Mouse (Mus musculus) forebrain, embryonic 12.5 days (tissue): ENCODE data around the gene Prune1. TPM values are rescaled to one million over a fixed set of nuclear protein-coding genes. Genes with fewer than 3 reads are reported as not detected.
A peak's percentile ranks its signal among the peaks of the same experiment; 100 is the strongest.

Experiments
- ATAC-seq: fragments of 200-750 bp; cut with Nextera tagmentation; 2 replicates; pipeline ENCODE4 v1.8.0; 2017; ENCODE audit warnings: moderate TSS enrichment; ENCODE audit not compliant: low FRiP score
- H3K27ac ChIP-seq: fragments of 300-500 bp; sonication (generic); 2 replicates; pipeline ENCODE4 v1.5.1; 2016; ENCODE audit warnings: mild to moderate bottlenecking
- H3K27me3 ChIP-seq: fragments of 300-500 bp; sonication (generic); 2 replicates; pipeline ENCODE4 v1.6.1; 2016; ENCODE audit warnings: mild to moderate bottlenecking
- H3K36me3 ChIP-seq: fragments of 300-500 bp; sonication (generic); replicated peaks from 2 replicates; pipeline ENCODE4 v1.6.1; 2016; ENCODE audit warnings: mild to moderate bottlenecking
- H3K4me1 ChIP-seq: fragments of 300-500 bp; sonication (generic); 2 replicates; pipeline ENCODE4 v1.6.1; 2016
- H3K4me2 ChIP-seq: fragments of 300-500 bp; sonication (generic); 2 replicates; pipeline ENCODE4 v1.6.1; 2016; ENCODE audit warnings: mild to moderate bottlenecking, moderate library complexity
- H3K4me3 ChIP-seq: fragments of 300-500 bp; sonication (generic); replicated peaks from 2 replicates; pipeline ENCODE4 v1.5.1; 2016; ENCODE audit warnings: mild to moderate bottlenecking
- H3K9ac ChIP-seq: fragments of 300-500 bp; sonication (generic); 2 replicates; pipeline ENCODE4 v1.6.1; 2016; ENCODE audit warnings: mild to moderate bottlenecking
- H3K9me3 ChIP-seq: fragments of 300-500 bp; sonication (generic); 2 replicates; pipeline ENCODE4 v1.6.1; 2016
- WGBS: fragments of 180-500 bp; shearing (Covaris S2); methylation state at CpG from one replicate; pipeline ENCODE4 v1.1.7; 2016; 5-methylcytosine and 5-hydroxymethylcytosine counted together
- polyA plus RNA-seq: library from polyadenylated mRNA; unstranded; fragments of >200 nt; fragmentation: Nextera tagmentation; extraction: Ambion mirVana; gene quantifications from 2 replicates; pipeline ENCODE4 v1.2.1, GENCODE M21; 2016

Prune1 gene
- polyA plus RNA-seq, 1 experiment from 2014 or later: 30.9 TPM

DNA sequence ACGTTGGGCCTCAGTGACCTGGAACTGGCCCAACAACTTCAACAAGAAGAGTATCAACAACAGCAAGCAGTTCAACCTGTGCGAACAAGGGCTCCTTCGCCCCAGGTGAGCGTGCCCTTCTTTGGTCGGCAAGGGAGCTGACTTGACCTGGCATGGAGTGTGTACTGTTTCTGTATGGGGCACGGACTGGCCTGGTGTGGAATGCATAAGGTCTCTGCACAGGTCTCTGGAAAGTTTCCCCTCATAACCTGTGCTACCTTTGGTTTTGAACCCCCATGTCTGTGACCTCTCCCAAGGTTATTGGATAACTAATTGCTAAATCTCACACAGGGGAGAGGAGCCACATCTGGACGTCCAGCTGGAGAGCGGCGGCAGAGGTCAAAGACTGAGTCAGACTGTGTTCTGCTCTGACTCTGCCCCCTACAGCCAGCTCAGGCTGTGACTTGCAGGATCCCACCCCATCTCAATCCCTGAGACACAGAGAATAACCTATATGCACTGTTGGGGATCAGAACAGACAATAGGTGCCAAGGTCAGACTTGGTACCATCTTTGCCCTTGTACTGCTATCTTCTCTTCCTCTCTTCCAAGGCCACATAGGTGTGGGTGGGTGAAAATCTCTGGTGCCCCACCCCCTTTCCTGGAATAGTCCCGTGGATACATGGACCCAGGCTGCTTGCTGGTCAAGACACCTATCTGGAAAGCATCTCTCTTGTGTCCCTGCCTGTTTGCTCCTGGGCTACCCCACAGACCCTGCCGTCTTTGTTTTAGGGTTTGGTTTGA lies 13.6 kb upstream of the Prune1 start:
- H3K27ac ChIP-seq: no peak overlapping the region
- H3K36me3 ChIP-seq: peaks cover 65% of the 10 kb centered on the region
- H3K27me3 ChIP-seq: no peaks in the 10 kb centered on the region
- 84% methylated on average over 11 of the region's 11 CpGs for whole genome bisulfite sequencing
- H3K4me2 ChIP-seq: no peak overlapping the region
- no peaks in the 10 kb centered on the region for H3K9me3 ChIP-seq
- ATAC-seq: no peak
- no peak overlapping the region for H3K4me3 ChIP-seq
- H3K4me1 ChIP-seq: no peaks in the 10 kb centered on the region
- no peak overlapping the region for H3K9ac ChIP-seq

- Histone ChIP-seq H3K4me2 (no peak overlapping the region), H3K4me3 (no peak overlapping the region), H3K27me3 (no peaks in the 10 kb centered on the region), H3K36me3 (peaks cover 69% of the 10 kb centered on the region), H3K27ac (no peak overlapping the region), H3K9ac (no peak overlapping the region), H3K4me1 (no peaks in the 10 kb centered on the region), H3K9me3 (no peaks in the 10 kb centered on the region)
- WGBS: 93% methylated on average over 5 of the region's 5 CpGs
- no peak for ATAC-seq
These were observed 12.8 kb upstream of the Prune1 start for GRCm38 (mm10) chr3:95294718-95295117.

DNA sequence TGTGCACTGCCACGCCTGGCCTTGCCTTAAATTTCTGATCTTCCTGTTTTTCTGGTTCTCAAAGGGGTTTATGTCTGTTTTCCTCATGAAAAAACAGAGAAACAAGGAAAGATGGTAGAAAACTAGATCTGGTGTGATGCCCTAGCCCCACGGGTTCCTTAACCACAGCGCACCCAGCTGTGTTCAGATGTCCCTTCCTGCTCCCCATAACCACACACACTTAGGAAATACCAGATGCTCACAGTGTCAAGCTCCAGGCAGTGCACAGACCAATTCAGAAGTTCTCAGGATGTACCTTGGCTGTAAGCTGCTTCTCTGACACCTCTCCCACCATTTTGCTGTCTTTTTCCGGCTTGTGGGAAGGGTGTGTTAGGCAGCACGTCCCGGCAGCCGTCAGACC lies 12.4 kb upstream of the Prune1 start:
- no peak overlapping the region for H3K4me2 ChIP-seq
- no peaks in the 10 kb centered on the region for H3K4me1 ChIP-seq
- WGBS: 90% methylated on average over 7 of the region's 7 CpGs
- H3K9me3 ChIP-seq: no peaks in the 10 kb centered on the region
- no peak overlapping the region for H3K9ac ChIP-seq
- no peak overlapping the region for H3K27ac ChIP-seq
- H3K36me3 ChIP-seq: peaks cover 73% of the 10 kb centered on the region
- no peaks in the 10 kb centered on the region for H3K27me3 ChIP-seq
- H3K4me3 ChIP-seq: no peak overlapping the region
- no peak for ATAC-seq

DNA sequence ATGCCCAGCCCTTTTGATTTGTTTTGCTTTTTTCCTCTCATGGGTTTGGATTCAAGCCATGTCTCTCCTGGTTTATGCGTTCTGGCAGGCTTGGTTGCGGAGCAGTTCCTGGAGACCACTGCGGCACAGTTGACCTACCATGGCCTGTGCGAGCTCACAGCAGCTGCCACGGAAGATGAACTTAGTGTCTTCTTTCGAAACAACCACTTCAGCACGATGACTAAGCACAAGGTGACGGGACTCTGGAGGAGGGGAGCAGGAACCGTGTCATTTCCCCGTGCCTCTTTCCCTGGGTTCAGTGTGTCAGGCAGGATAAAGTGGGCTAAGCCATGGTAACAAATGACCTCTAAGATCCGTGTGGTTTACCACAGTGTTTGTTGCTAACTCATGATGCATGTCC lies 11.7 kb upstream of the Prune1 start:
- H3K27ac ChIP-seq: no peak overlapping the region
- peaks cover 77% of the 10 kb centered on the region for H3K36me3 ChIP-seq
- no peak for ATAC-seq
- H3K4me2 ChIP-seq: no peak overlapping the region
- H3K4me1 ChIP-seq: no peaks in the 10 kb centered on the region
- H3K9ac ChIP-seq: no peak overlapping the region
- 92% methylated on average over 11 of the region's 11 CpGs for WGBS
- H3K27me3 ChIP-seq: no peaks in the 10 kb centered on the region
- H3K4me3 ChIP-seq: no peak overlapping the region
- no peaks in the 10 kb centered on the region for H3K9me3 ChIP-seq

DNA sequence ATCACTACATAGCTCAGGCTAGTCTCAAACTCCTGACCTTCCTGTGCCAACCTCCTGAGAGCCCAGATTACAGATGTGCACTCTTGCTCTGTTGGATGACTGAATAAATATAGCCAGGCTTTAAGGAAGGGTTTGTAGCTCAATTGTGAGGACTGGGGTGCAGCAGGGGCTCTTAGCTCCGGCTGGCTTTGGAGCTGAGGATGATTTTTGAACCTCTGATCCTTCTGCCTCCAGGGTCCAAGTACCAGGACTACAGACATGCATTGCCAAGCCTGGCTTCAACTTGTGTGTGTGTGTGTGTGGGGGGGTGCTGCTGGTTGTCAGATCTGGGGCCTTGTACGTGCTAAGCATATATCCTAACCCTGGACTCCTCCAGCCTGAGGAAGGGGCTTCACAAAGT lies 11.0 kb upstream of the Prune1 start:
- Histone ChIP-seq H3K4me1 (no peaks in the 10 kb centered on the region), H3K9ac (no peak overlapping the region), H3K27ac (no peak overlapping the region), H3K4me2 (no peak overlapping the region), H3K36me3 (peaks cover 82% of the 10 kb centered on the region), H3K9me3 (no peaks in the 10 kb centered on the region), H3K27me3 (no peaks in the 10 kb centered on the region), H3K4me3 (no peak overlapping the region)
- 91% methylated on average over 2 of the region's 2 CpGs for WGBS
- ATAC-seq: no peak

- ATAC-seq: no peak
- H3K27me3 ChIP-seq: no peaks in the 10 kb centered on the region
- no peak overlapping the region for H3K27ac ChIP-seq
- WGBS: 82% methylated on average over 4 of the region's 4 CpGs
- H3K9ac ChIP-seq: no peak overlapping the region
- H3K4me2 ChIP-seq: no peak overlapping the region
- no peaks in the 10 kb centered on the region for H3K9me3 ChIP-seq
- no peaks in the 10 kb centered on the region for H3K4me1 ChIP-seq
- no peak overlapping the region for H3K4me3 ChIP-seq
- peaks cover 75% of the 10 kb centered on the region for H3K36me3 ChIP-seq
These were observed 9.2 kb upstream of the Prune1 start for GRCm38 (mm10) chr3:95291041-95291440.

GRCm38 (mm10) chr3:95290156-95290555 lies 8.3 kb upstream of the Prune1 start:
- no peak overlapping the region for H3K27ac ChIP-seq
- ATAC-seq: no peak
- no peaks in the 10 kb centered on the region for H3K9me3 ChIP-seq
- no peaks in the 10 kb centered on the region for H3K4me1 ChIP-seq
- H3K9ac ChIP-seq: no peak overlapping the region
- WGBS: 85% methylated on average over 6 of the region's 6 CpGs
- no peak overlapping the region for H3K4me2 ChIP-seq
- H3K27me3 ChIP-seq: no peaks in the 10 kb centered on the region
- H3K4me3 ChIP-seq: no peak overlapping the region
- H3K36me3 ChIP-seq: peaks cover 68% of the 10 kb centered on the region

- no peaks in the 10 kb centered on the region for H3K27me3 ChIP-seq
- ATAC-seq: no peak
- 94% methylated on average over 4 of the region's 4 CpGs for WGBS
- no peaks in the 10 kb centered on the region for H3K9me3 ChIP-seq
- no peak overlapping the region for H3K4me2 ChIP-seq
- H3K4me1 ChIP-seq: no peaks in the 10 kb centered on the region
- H3K36me3 ChIP-seq: peaks cover 61% of the 10 kb centered on the region
- H3K27ac ChIP-seq: no peak overlapping the region
- H3K9ac ChIP-seq: no peak overlapping the region
- no peak overlapping the region for H3K4me3 ChIP-seq
These were observed 7.5 kb upstream of the Prune1 start for GRCm38 (mm10) chr3:95289419-95289818.

DNA sequence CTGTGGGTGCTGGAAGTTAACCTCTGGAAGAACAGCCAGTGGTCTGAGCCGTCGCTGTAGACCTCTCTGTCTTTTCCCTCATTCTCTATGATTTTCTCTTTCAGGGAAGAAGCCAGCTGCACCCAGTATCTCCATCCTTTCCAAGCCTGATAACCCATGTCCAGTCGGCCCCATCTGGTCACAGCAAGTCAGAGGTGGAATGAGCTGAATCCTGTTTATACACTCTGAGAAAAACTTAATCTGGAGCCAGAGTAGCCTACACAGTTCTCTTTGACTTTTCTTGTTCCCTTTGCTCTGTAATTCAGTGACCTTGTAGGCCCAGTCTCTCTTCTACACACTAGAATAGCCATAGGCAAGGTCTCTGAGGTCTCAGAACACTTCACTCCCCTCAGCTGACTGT lies 5.7 kb upstream of the Prune1 start:
- no peak overlapping the region for H3K4me3 ChIP-seq
- H3K4me1 ChIP-seq: peaks cover 10% of the 10 kb centered on the region
- no peaks in the 10 kb centered on the region for H3K9me3 ChIP-seq
- H3K27me3 ChIP-seq: no peaks in the 10 kb centered on the region
- H3K36me3 ChIP-seq: peaks cover 43% of the 10 kb centered on the region
- WGBS: 95% methylated on average over 3 of the region's 3 CpGs
- ATAC-seq: no peak
- H3K4me2 ChIP-seq: no peak overlapping the region
- no peak overlapping the region for H3K27ac ChIP-seq
- no peak overlapping the region for H3K9ac ChIP-seq

- no peak overlapping the region for H3K27ac ChIP-seq
- ATAC-seq: no peak
- H3K27me3 ChIP-seq: no peaks in the 10 kb centered on the region
- peaks cover 34% of the 10 kb centered on the region for H3K36me3 ChIP-seq
- WGBS: 84% methylated on average over 7 of the region's 7 CpGs
- no peaks in the 10 kb centered on the region for H3K9me3 ChIP-seq
- H3K9ac ChIP-seq: no peak overlapping the region
- H3K4me1 ChIP-seq: peaks cover 15% of the 10 kb centered on the region
- no peak overlapping the region for H3K4me2 ChIP-seq
- H3K4me3 ChIP-seq: no peak overlapping the region
These were observed 4.6 kb upstream of the Prune1 start for GRCm38 (mm10) chr3:95286510-95286909.

- no peak for ATAC-seq
- Histone ChIP-seq H3K4me3 (no peak overlapping the region), H3K9ac (no peak overlapping the region), H3K27me3 (no peaks in the 10 kb centered on the region), H3K27ac (no peak overlapping the region), H3K4me1 (peaks cover 15% of the 10 kb centered on the region), H3K4me2 (no peak overlapping the region), H3K36me3 (peaks cover 30% of the 10 kb centered on the region), H3K9me3 (no peaks in the 10 kb centered on the region)
- 74% methylated on average over 5 of the region's 5 CpGs for WGBS
These were observed 4.1 kb upstream of the Prune1 start for GRCm38 (mm10) chr3:95286011-95286410.

DNA sequence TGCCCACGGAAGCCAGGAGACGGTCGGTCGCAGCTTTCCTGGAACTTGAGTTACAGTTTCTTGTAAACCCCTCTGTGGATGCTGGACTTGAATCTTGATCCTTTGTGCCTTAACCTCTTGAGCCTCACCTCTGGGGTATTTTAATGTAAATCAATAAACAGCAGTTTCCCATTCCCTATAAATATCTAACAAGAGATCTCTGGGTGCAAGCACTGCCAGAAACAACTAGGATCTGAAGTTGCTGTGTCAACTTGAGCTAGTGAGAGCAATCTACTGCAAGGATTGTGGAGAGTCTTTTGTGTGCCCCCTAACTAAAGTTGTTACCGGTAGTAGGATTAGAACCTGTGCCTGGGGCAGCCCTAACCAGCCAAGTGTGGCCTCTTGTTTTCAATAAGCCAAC lies 3.5 kb upstream of the Prune1 start:
- H3K27ac ChIP-seq: no peak overlapping the region
- no peak overlapping the region for H3K9ac ChIP-seq
- H3K27me3 ChIP-seq: no peaks in the 10 kb centered on the region
- no peak overlapping the region for H3K4me3 ChIP-seq
- no peak overlapping the region for H3K4me2 ChIP-seq
- peaks cover 23% of the 10 kb centered on the region for H3K36me3 ChIP-seq
- peaks cover 19% of the 10 kb centered on the region for H3K4me1 ChIP-seq
- H3K9me3 ChIP-seq: no peaks in the 10 kb centered on the region
- ATAC-seq: no peak
- WGBS: 90% methylated on average over 5 of the region's 5 CpGs

DNA sequence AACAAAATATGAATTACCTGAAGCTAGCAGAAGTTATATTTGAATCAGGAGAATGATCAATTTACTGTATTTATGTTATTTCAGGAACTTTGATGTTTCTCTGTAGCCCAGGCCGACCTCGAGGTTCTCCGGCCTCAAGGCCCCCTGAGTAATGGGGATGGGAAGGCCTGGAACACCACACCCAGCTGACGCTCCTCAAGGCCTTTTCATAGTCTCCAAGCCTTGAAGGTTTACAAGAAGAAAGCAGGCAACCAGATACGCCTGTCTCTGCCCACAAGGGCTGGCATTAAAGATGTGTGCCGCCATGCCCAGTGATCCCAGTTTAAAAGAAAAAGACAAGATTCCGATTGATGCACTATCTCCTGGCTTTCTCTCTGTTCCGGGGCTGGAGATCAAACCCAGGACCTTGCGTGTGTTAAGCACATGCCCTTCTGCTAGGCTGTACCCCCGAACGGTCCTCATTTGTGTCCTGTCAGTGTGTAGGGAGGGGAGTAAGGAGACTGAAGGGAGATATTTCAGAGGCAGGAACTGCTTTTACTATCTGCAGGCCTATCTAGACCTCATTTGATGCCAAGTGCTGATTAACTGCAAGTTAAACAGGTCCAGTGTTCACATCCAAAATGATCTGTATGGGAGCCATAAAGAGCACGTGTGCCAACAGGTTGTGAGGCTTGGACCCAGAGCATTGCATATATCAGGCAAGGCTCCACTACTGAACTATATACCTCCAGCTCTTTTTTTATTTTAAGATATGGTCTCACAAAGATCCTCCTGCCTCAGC lies 2.8 kb upstream of the Prune1 start:
- H3K27me3 ChIP-seq: no peaks in the 10 kb centered on the region
- H3K9ac ChIP-seq: no peak overlapping the region; the same call in 1 of the 2 replicates
- H3K9me3 ChIP-seq: no peaks in the 10 kb centered on the region
- ATAC-seq: no peak
- H3K36me3 ChIP-seq: peaks cover 20% of the 10 kb centered on the region
- H3K4me3 ChIP-seq: no peak overlapping the region
- WGBS: 94% methylated on average over 12 of the region's 12 CpGs
- peaks cover 19% of the 10 kb centered on the region for H3K4me1 ChIP-seq
- peak overlapping the region; percentile 74 for H3K4me2 ChIP-seq
- no peak overlapping the region for H3K27ac ChIP-seq
